Mouse (Mus musculus) C2C12 (cell line): ENCODE results near the gene Dll1.

Experiments
- CTCF ChIP-seq: IDR thresholded peaks from one replicate; pipeline ENCODE4 v1.5.1; 2011; ENCODE audit not compliant: control insufficient read depth, insufficient read depth, insufficient read length
- USF1 ChIP-seq: IDR thresholded peaks from one replicate; pipeline ENCODE4 v1.6.1; 2011; ENCODE audit warnings: low read depth, mild to moderate bottlenecking, control low read depth, moderate library complexity

- no peak for TF ChIP-seq CTCF
- no peak for TF ChIP-seq USF1
Measured at GRCm38 (mm10) chr17:15325976-15326842, 50.5 kb downstream of the Dll1 start.
